Mouse (Mus musculus) forebrain, embryonic 14.5 days (tissue): Measurements from ENCODE around the gene Sept9. TPM values are rescaled to one million over a fixed set of nuclear protein-coding genes. Genes with fewer than 3 reads are reported as not detected.

Experiments used
- ATAC-seq: fragments of 200-750 bp; cut with Nextera tagmentation; 2 replicates; pipeline ENCODE4 v1.8.0; 2017; ENCODE audit warnings: mild to moderate bottlenecking, moderate library complexity
- DNase-seq: peaks from one replicate; pipeline ENCODE4 v3.0.0-alpha.2; 2015; ENCODE audit warnings: low spot score
- H3K27ac ChIP-seq: fragments of 300-500 bp; sonication (generic); 2 replicates; pipeline ENCODE4 v1.5.1; 2014; ENCODE audit warnings: low read depth, mild to moderate bottlenecking, control low read depth, low read length, moderate library complexity
- H3K27me3 ChIP-seq: fragments of 300-500 bp; sonication (generic); replicated peaks from 2 replicates; pipeline ENCODE4 v1.6.1; 2014; ENCODE audit warnings: low read length, control low read depth, mixed read lengths; ENCODE audit not compliant: control insufficient read depth, insufficient read depth
- H3K36me3 ChIP-seq: fragments of 300-500 bp; sonication (generic); 2 replicates; pipeline ENCODE4 v1.6.1; 2014; ENCODE audit warnings: low read length, control low read depth; ENCODE audit not compliant: control insufficient read depth, insufficient read depth
- H3K4me1 ChIP-seq: fragments of 300-500 bp; sonication (generic); 2 replicates; pipeline ENCODE4 v1.6.1; 2014; ENCODE audit warnings: antibody characterized with exemption, low read length, control low read depth; ENCODE audit not compliant: control insufficient read depth, insufficient read depth
- H3K4me2 ChIP-seq: fragments of 300-500 bp; sonication (generic); 2 replicates; pipeline ENCODE4 v1.6.1; 2014; ENCODE audit warnings: mild to moderate bottlenecking, control low read depth, low read length
- H3K4me3 ChIP-seq: fragments of 300-500 bp; sonication (generic); 2 replicates; pipeline ENCODE4 v1.5.1; 2014; ENCODE audit warnings: low read depth, low read length, control low read depth
- H3K9ac ChIP-seq: fragments of 300-500 bp; sonication (generic); 2 replicates; pipeline ENCODE4 v1.6.1; 2014; ENCODE audit warnings: mild to moderate bottlenecking, low read length, control low read depth, moderate library complexity
- H3K9me3 ChIP-seq: fragments of 300-500 bp; sonication (generic); replicated peaks from 2 replicates; pipeline ENCODE4 v1.6.1; 2016; ENCODE audit warnings: low read length, control low read depth, mixed read lengths; ENCODE audit not compliant: control insufficient read depth
- WGBS: fragments of 180-500 bp; shearing (Covaris S2); extraction: QIAGEN DNeasy Blood & Tissue Kit; methylation state at CpG from one replicate; pipeline ENCODE4 v1.1.7; 2014; 5-methylcytosine and 5-hydroxymethylcytosine counted together
- polyA plus RNA-seq: library from polyadenylated mRNA; unstranded; fragments of >200 nt; fragmentation: Nextera tagmentation; extraction: Ambion mirVana; gene quantifications from 2 replicates; pipeline ENCODE4 v1.2.1, GENCODE M21; 2014

Sept9 gene
- polyA plus RNA-seq, 1 experiment from 2014 or later: 113 TPM

DNA sequence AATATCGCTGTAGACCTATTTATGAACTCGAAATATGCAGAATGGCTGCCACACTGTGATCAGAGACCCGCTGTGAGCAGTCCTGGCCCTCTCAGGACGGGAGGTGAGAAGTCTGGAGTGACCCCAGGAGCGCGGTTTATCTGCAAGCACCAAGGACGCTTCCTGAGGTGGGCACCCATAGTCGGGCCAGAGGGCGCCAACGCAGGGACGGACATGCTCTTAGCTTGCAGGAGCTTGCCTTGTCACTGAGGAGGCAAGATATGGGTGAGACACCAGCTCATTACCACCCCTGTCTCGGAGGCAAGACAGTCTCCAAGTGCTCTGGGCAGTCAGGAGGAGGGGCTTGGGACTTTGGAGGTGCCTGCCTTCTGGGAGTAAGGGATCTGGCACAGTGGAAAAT, 2.4 kb downstream of the Sept9 start:
- ATAC-seq: no peak
- H3K27me3 ChIP-seq: peaks cover 23% of the 10 kb centered on the region
- 87% methylated on average over 12 of the region's 12 CpGs for WGBS

DNA sequence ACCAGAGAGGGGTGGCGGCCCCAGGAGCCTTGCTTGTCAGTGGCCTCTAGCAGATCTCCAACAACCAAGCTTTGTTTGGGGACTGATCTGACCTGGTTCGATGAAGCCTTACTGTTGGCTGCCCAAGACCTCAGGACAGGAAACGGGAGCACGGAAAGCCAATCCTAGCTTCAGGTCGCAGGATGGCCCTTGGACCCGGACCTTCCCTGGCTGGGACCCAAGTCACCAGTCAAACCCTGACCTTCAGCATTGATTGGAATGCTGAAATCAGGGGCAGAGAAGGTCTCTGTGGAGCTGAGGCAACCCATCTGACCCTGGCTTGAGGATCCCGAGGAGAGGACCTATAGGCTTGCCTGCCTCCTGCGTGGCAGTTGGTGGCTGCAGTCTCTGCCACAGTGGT, 5.1 kb downstream of the Sept9 start:
- Histone ChIP-seq H3K4me3 (no peak overlapping the region), H3K27ac (no peak overlapping the region), H3K9me3 (no peaks in the 10 kb centered on the region), H3K9ac (no peak overlapping the region), H3K27me3 (peaks cover 13% of the 10 kb centered on the region), H3K36me3 (no peaks in the 10 kb centered on the region), H3K4me2 (no peak overlapping the region), H3K4me1 (0 out of 2 replicates have a peak, but pooled peaks cover 1% of the 10 kb centered on the region)
- ATAC-seq (no peak), DNase-seq (no peak)
- WGBS: 87% methylated on average over 8 of the region's 8 CpGs

More for the DNA sequence above, 2.4 kb downstream of the Sept9 start:
- Histone ChIP-seq H3K27ac (no peak overlapping the region), H3K4me2 (no peak overlapping the region), H3K9me3 (no peaks in the 10 kb centered on the region), H3K36me3 (no peaks in the 10 kb centered on the region), H3K4me3 (no peak overlapping the region), H3K4me1 (peaks cover 4% of the 10 kb centered on the region; the same call in 1 of the 2 replicates), H3K9ac (no peak overlapping the region)
- no peak for DNase-seq

DNA sequence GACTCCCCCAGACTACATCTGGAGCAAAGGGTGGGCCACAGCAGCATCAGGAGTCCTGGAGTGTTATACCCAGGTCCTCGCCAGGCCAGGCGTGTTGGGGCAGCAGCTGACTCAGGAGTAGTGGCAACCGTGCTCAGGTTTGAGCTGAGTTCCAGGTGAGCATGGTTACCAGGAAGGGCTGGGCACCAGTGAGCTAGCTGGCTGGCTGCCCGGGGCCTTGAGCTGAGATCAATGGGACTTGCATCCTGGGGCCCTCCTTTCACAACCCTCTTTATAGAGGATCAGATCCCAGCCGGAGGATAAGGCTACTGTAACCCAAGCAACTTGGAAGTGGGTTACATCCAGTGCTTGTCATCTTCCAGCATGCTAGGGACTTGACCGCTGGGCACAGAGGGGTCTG, 5.6 kb downstream of the Sept9 start:
- H3K27ac ChIP-seq: no peak overlapping the region
- H3K4me3 ChIP-seq: no peak overlapping the region
- H3K27me3 ChIP-seq: peaks cover 9% of the 10 kb centered on the region
- H3K4me2 ChIP-seq: no peak overlapping the region
- ATAC-seq: no peak
- H3K9me3 ChIP-seq: no peaks in the 10 kb centered on the region
- no peaks in the 10 kb centered on the region for H3K36me3 ChIP-seq
- no peak for DNase-seq
- WGBS: 68% methylated on average over 6 of the region's 6 CpGs
- no peak overlapping the region for H3K9ac ChIP-seq
- no peaks in the 10 kb centered on the region for H3K4me1 ChIP-seq

DNA sequence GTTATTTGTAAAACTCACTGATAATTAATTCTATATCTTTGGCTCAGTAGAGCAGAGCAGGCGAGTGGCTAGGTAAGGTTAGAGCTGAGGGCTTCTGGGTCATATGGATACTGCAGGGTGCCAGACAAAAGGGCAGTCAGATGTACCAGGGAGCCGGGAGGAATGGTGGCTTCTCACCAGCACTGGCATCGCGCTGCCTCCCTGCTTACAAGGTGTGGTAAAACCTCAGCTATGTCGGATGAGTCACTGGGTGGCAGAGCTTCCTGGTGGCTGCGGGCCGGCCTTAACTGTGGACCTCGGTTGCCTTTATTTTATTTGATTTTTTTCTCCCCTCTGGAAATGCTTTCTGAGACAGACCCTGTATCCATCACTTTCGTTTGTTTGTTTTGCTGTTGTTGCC, 6.0 kb downstream of the Sept9 start:
- no peaks in the 10 kb centered on the region for H3K36me3 ChIP-seq
- H3K4me2 ChIP-seq: no peak overlapping the region
- no peak for DNase-seq
- H3K4me3 ChIP-seq: no peak overlapping the region
- H3K4me1 ChIP-seq: no peaks in the 10 kb centered on the region
- ATAC-seq: no peak
- peaks cover 8% of the 10 kb centered on the region; the same call in 1 of the 2 replicates for H3K27me3 ChIP-seq
- H3K9ac ChIP-seq: no peak overlapping the region
- H3K27ac ChIP-seq: no peak overlapping the region
- no peaks in the 10 kb centered on the region for H3K9me3 ChIP-seq
- 84% methylated on average over 9 of the region's 9 CpGs for WGBS

DNA sequence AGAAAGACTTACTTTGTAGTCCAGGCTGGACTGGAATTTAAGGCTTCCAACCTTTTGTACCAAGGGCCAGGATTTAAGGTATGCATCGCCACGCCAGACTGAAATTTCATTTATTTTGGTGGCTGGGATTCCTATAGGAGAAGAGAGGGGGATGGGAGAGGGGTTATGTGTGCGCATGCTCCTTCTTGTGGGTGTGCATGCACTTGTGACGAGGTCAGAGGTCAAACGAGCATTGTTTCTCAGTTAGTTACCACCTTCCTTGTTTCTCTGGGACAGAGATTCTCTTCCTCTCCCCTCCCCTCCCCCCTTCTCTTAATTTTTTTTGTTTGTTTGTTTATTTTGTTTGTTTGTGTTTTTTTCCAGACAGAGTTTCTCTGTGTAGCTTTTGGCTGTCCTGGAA, 8.0 kb downstream of the Sept9 start:
- no peak overlapping the region for H3K27ac ChIP-seq
- no peak overlapping the region for H3K4me2 ChIP-seq
- no peaks in the 10 kb centered on the region for H3K4me1 ChIP-seq
- WGBS: 68% methylated on average over 5 of the region's 5 CpGs
- no peaks in the 10 kb centered on the region for H3K9me3 ChIP-seq
- no peak for DNase-seq
- H3K36me3 ChIP-seq: no peaks in the 10 kb centered on the region
- H3K9ac ChIP-seq: no peak overlapping the region
- no peak overlapping the region for H3K4me3 ChIP-seq
- no peak for ATAC-seq
- H3K27me3 ChIP-seq: no peaks in the 10 kb centered on the region

DNA sequence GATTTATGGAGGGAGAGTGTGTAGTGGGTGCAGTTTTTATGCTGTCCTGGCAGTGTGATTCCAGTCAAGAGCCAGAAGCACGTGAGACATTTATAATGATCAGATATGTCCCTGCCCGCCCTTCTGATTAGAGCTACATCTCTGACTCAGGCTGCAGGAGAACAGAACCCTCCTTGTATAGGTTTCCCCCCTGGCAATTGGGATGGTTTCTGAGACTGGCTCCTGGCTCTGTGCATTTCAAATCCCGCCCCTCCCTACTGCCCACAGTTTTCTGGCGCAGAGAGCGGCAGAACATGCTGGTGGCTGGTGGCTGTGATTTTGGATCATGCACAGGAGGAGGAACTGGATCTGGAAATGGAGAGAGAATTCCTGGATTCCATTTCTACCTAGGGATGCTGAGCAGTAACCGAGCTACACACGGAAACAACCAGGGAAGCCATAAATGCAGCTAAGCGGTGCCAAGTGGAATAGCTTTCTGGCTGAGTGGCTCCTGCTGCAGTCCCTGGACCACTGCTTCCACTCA, 8.8 kb downstream of the Sept9 start:
- WGBS: 85% methylated on average over 8 of the region's 8 CpGs
- no peaks in the 10 kb centered on the region for H3K36me3 ChIP-seq
- no peaks in the 10 kb centered on the region for H3K27me3 ChIP-seq
- DNase-seq (no peak), ATAC-seq (no peak)
- no peaks in the 10 kb centered on the region for H3K9me3 ChIP-seq
- H3K4me3 ChIP-seq: no peak overlapping the region
- no peak overlapping the region for H3K27ac ChIP-seq
- H3K4me2 ChIP-seq: no peak overlapping the region
- H3K9ac ChIP-seq: no peak overlapping the region
- no peaks in the 10 kb centered on the region for H3K4me1 ChIP-seq

DNA sequence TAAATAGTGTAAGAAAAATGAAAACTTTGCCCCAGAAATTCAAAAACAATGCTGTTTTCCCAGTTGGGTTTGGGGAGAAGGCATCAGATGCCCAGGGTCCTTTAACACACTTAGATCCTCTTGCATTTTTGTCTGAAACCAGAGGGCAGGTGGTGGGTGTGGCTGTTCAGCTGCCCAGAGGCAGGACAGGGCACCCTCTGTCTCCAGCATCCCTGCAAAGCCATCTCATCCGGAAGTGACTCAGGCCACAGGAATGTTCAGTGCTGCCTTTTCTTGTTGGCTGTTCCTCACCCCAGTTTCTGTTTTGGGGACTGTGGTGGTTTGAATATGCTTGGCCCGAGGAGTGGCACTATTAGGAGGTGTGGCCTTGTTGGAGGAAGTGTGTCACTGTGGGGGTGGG, 17.3 kb downstream of the Sept9 start:
- ATAC-seq: no peak
- Histone ChIP-seq H3K36me3 (no peaks in the 10 kb centered on the region), H3K4me1 (no peaks in the 10 kb centered on the region), H3K4me3 (no peak overlapping the region), H3K27ac (no peak overlapping the region), H3K27me3 (no peaks in the 10 kb centered on the region), H3K9me3 (no peaks in the 10 kb centered on the region), H3K4me2 (no peak overlapping the region), H3K9ac (no peak overlapping the region)
- no peak for DNase-seq
- WGBS: 67% methylated on average over 2 of the region's 2 CpGs

DNA sequence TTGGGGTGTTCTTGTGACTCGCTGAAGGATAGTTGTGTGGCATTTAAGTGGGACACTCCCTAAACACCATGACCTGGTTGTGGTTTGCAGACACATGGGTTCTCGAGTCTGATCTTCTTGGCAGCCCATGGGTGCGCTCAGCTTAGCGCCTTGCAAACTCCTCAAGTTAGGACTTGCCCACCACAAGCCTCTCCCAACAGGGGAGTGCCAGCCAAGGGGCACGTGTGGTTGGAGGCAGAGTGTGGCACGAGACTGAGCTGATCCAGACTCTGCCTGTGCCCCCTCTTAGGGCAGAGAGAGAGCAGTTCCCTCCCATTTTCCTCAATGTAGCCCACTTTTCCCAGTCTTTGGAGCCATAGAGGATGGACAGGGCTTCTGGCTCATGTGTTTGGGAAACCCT, 18.6 kb downstream of the Sept9 start:
- DNase-seq (no peak), ATAC-seq (no peak)
- Histone ChIP-seq H3K9me3 (no peaks in the 10 kb centered on the region), H3K4me3 (no peak overlapping the region), H3K4me1 (no peaks in the 10 kb centered on the region), H3K36me3 (no peaks in the 10 kb centered on the region), H3K27me3 (no peaks in the 10 kb centered on the region), H3K9ac (no peak overlapping the region), H3K27ac (no peak overlapping the region), H3K4me2 (no peak overlapping the region)
- WGBS: 92% methylated on average over 6 of the region's 6 CpGs

DNA sequence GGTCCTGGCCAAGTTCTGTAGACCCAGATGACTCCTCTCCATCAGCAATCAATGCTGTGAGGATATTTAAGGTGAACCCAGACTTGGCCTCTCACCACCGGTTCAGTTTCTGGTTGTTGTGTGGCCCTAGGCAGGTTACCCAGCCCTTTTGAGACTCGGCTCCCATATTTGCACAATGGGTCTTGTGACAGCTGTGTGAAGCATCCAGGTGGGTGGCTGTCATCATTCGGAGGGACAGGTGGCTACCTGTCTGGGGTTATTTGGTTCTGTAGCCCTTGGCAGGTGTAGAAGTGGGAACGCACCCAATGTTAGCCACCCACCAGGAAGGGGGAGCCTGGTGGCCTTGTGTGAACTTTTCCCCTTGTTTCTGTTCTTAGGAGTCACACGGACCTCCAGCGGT, 19.0 kb downstream of the Sept9 start:
- no peak for ATAC-seq
- no peaks in the 10 kb centered on the region for H3K9me3 ChIP-seq
- 84% methylated on average over 6 of the region's 6 CpGs for WGBS

More for the DNA sequence above, 19.0 kb downstream of the Sept9 start:
- Histone ChIP-seq H3K4me2 (no peak overlapping the region), H3K9ac (no peak overlapping the region), H3K36me3 (no peaks in the 10 kb centered on the region), H3K4me3 (no peak overlapping the region), H3K27ac (no peak overlapping the region), H3K4me1 (no peaks in the 10 kb centered on the region), H3K27me3 (no peaks in the 10 kb centered on the region)
- no peak for DNase-seq
